7 mouse cellular contexts compared by ENCODE assay signal in the genomic region with DNA sequence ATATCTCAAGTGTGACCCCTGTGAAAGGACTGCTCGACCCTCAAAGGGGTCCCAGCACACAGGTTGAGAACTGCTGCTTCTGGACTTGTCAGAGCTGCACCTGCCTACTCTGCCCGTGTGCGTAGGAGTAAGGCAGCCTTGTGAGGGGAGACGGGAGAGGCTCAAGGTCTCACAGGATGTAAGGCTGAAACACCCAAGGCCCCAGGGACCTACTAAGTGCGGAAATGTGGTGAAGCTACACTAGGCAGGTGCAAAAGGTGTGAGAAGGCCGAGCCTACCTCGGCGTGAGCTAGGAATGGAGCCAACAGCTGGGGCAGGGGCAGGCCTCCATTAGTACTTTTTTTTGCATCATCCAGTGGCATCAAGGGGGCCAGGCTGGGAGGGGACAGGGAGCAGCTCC. TPM values are rescaled to one million over a fixed set of nuclear protein-coding genes. Genes with fewer than 3 reads are reported as not detected.
DNase-seq lines count a peak whose midpoint lies in the region; ATAC-seq and TF ChIP-seq lines count a peak whose summit lies in the region.

No protein-coding gene starts in this region.

- H3K27me3 ChIP-seq in C2C12 (ENCODE audit: control insufficient read depth, insufficient read depth, insufficient read length) = no peaks in the 10 kb centered on the region
- H3K27me3 ChIP-seq in G1E (ENCODE audit: insufficient read depth, low read length) = no peaks in the 10 kb centered on the region; the same call in 1 of the 2 replicates
- no peaks in the 10 kb centered on the region for H3K27me3 ChIP-seq in hindbrain, embryonic 15.5 days
- H3K27me3 ChIP-seq in midbrain, embryonic 14.5 days (ENCODE audit: control insufficient read depth, insufficient read depth, low read length) = no peaks in the 10 kb centered on the region

- H3K27ac ChIP-seq in hindbrain, embryonic 15.5 days (replicated peaks) = peak overlapping the region; percentile 57; the same call in 1 of the 2 replicates
- H3K27ac ChIP-seq in midbrain, embryonic 14.5 days (replicated peaks; ENCODE audit: low read depth, low read length) = no peak overlapping the region

- DNase-seq in G1E (ENCODE audit: low spot score) = no peak
- DNase-seq in midbrain, embryonic 14.5 days = no peak
- peak; percentile 43 to 62 for DNase-seq in thymus, postnatal 36 days
- DNase-seq in gastrocnemius, postnatal 36 days = no peak
- no peak for DNase-seq in kidney, adult 8-10 months

- TF ChIP-seq CTCF in C2C12 (IDR thresholded peaks at IDR 0.05; ENCODE audit: control insufficient read depth, insufficient read depth, insufficient read length) (no peak), G1E (IDR thresholded peaks at IDR 0.05; ENCODE audit: low read depth, low read length) (no peak)

- intact Hi-C loops in gastrocnemius, postnatal 36 days (cut with DNase I) = loop anchor here (2.0 kb wide), 1 partner anchor 22 kb away; no protein-coding TSS in a partner anchor

- peak overlapping the region; percentile 23 for H3ac ChIP-seq in C2C12 (ENCODE audit: control insufficient read depth, insufficient read length, low read depth)

- H3K36me3 ChIP-seq in C2C12 (ENCODE audit: control insufficient read depth, insufficient read depth) (peaks cover 31% of the 10 kb centered on the region), G1E (replicated peaks) (peaks cover 88% of the 10 kb centered on the region)
- peaks cover 27% of the 10 kb centered on the region for H3K36me3 ChIP-seq in hindbrain, embryonic 15.5 days
- H3K36me3 ChIP-seq in midbrain, embryonic 14.5 days (ENCODE audit: control insufficient read depth, insufficient read depth, low read length) = peaks cover 29% of the 10 kb centered on the region

- H3K79me2 ChIP-seq in C2C12 (ENCODE audit: control insufficient read depth, insufficient read depth) = peaks cover 16% of the 10 kb centered on the region

- peak overlapping the region; percentile 55 for H3K4me2 ChIP-seq in hindbrain, embryonic 15.5 days
- H3K4me2 ChIP-seq in midbrain, embryonic 14.5 days (ENCODE audit: low read length) = peak overlapping the region; percentile 53

- peaks cover 3% of the 10 kb centered on the region for H3K79me3 ChIP-seq in C2C12 (ENCODE audit: low read depth)

- 71% methylated on average over 8 of the region's 8 CpGs for WGBS in hindbrain, embryonic 15.5 days
- WGBS in midbrain, embryonic 14.5 days = 81% methylated on average over 8 of the region's 8 CpGs

- H3K4me1 ChIP-seq in G1E (ENCODE audit: insufficient read depth, low read depth, low read length) = peaks cover 78% of the 10 kb centered on the region
- H3K4me1 ChIP-seq in hindbrain, embryonic 15.5 days (replicated peaks) = peaks cover 10% of the 10 kb centered on the region
- H3K4me1 ChIP-seq in midbrain, embryonic 14.5 days (ENCODE audit: control insufficient read depth, insufficient read depth, low read length) = peaks cover 4% of the 10 kb centered on the region

- ATAC-seq in G1E (ENCODE audit: extremely low read depth, insufficient number of reproducible peaks, low FRiP score, poor library complexity, severe bottlenecking) = no peak
- ATAC-seq in hindbrain, embryonic 15.5 days (ENCODE audit: low FRiP score, low read depth) = no peak
- ATAC-seq in midbrain, embryonic 14.5 days (ENCODE audit: low FRiP score, low TSS enrichment) = no peak

- H3K9ac ChIP-seq in hindbrain, embryonic 15.5 days = no peak overlapping the region; the same call in 1 of the 2 replicates
- H3K9ac ChIP-seq in midbrain, embryonic 14.5 days (replicated peaks; ENCODE audit: low read length) = peak overlapping the region; percentile 29; the same call in 1 of the 2 replicates

- no peaks in the 10 kb centered on the region for H3K9me3 ChIP-seq in G1E (replicated peaks)
- no peaks in the 10 kb centered on the region for H3K9me3 ChIP-seq in hindbrain, embryonic 15.5 days
- H3K9me3 ChIP-seq in midbrain, embryonic 14.5 days (ENCODE audit: control insufficient read depth, low read length) = no peaks in the 10 kb centered on the region

- H3K4me3 ChIP-seq in C2C12 (ENCODE audit: insufficient read depth, poor library complexity, severe bottlenecking) = peak overlapping the region; percentile 43
- peak overlapping the region; percentile 76; the same call in 1 of the 2 replicates for H3K4me3 ChIP-seq in G1E (ENCODE audit: low read depth, low read length)
- H3K4me3 ChIP-seq in hindbrain, embryonic 15.5 days = peak overlapping the region; percentile 38; the same call in 1 of the 2 replicates
- no peak overlapping the region for H3K4me3 ChIP-seq in midbrain, embryonic 14.5 days (replicated peaks; ENCODE audit: low read depth, low read length)

TF ChIP-seq in C2C12, 6 proteins besides CTCF, POLR2A, EP300 and RAD21:
- TF ChIP-seq MAX (IDR thresholded peaks at IDR 0.05) (no peak), MYOG (IDR thresholded peaks at IDR 0.05; ENCODE audit: control insufficient read depth, extremely low read depth, insufficient read length) (no peak), FOSL1 (IDR thresholded peaks at IDR 0.05; ENCODE audit: insufficient read depth, low read length, poor library complexity, severe bottlenecking) (no peak)

RNA-seq across cellular contexts. Expression of a gene that starts 1.2 kb away (rescaled TPM):
- polyA plus RNA-seq in C2C12 (2012; fragmentation: generic; extraction: Trizol) (22.9 TPM), G1E (2012) (88.4 and 107 TPM in 2 replicates)
- total RNA-seq in G1E (2014; fragmentation: Nextera tagmentation) (14.9 and 33.7 TPM in 2 replicates), G1E (2017) (10.3 and 13.5 TPM in 2 replicates)
- polyA plus RNA-seq in hindbrain, embryonic 15.5 days (2015; fragmentation: Nextera tagmentation; extraction: Ambion mirVana) = 17.1 and 20.1 TPM in 2 replicates
- 8.1 and 11.5 TPM in 2 replicates for polyA plus RNA-seq in midbrain, embryonic 14.5 days (2014; fragmentation: Nextera tagmentation; extraction: Ambion mirVana)
- total RNA-seq in gastrocnemius, postnatal 36 days (2021) = 1 to 10 TPM; 6.9 to 9.5 TPM

RNA-seq across cellular contexts. Expression of a gene that starts 25.0 kb away (rescaled TPM):
- polyA plus RNA-seq in C2C12 (2012; fragmentation: generic; extraction: Trizol) = 56.5 TPM
- 43.2 and 60.7 TPM in 2 replicates for total RNA-seq in G1E (2014; fragmentation: Nextera tagmentation)
- 33.0 and 37.9 TPM in 2 replicates for total RNA-seq in G1E (2017)
- polyA plus RNA-seq in G1E (2012) = 77.0 and 108 TPM in 2 replicates
- 34.4 and 37.8 TPM in 2 replicates for polyA plus RNA-seq in hindbrain, embryonic 15.5 days (2015; fragmentation: Nextera tagmentation; extraction: Ambion mirVana)
- polyA plus RNA-seq in midbrain, embryonic 14.5 days (2014; fragmentation: Nextera tagmentation; extraction: Ambion mirVana) = 30.0 and 30.2 TPM in 2 replicates
- total RNA-seq in gastrocnemius, postnatal 36 days (2021) = 10 to 100 TPM; 12.4 to 14.9 TPM

RNA-seq across cellular contexts. Expression of a gene that starts 26.2 kb away (rescaled TPM):
- polyA plus RNA-seq in C2C12 (2012; fragmentation: generic; extraction: Trizol) (24.2 TPM), G1E (2012) (145 and 163 TPM in 2 replicates)
- total RNA-seq in G1E (2014; fragmentation: Nextera tagmentation) (18.3 and 23.3 TPM in 2 replicates), G1E (2017) (22.2 and 22.8 TPM in 2 replicates)
- polyA plus RNA-seq in hindbrain, embryonic 15.5 days (2015; fragmentation: Nextera tagmentation; extraction: Ambion mirVana) = 12.3 and 13.4 TPM in 2 replicates
- polyA plus RNA-seq in midbrain, embryonic 14.5 days (2014; fragmentation: Nextera tagmentation; extraction: Ambion mirVana) = 6.8 and 12.1 TPM in 2 replicates
- 10 to 100 TPM; 10.8 to 11.3 TPM for total RNA-seq in gastrocnemius, postnatal 36 days (2021)

RNA-seq across cellular contexts. Expression of a gene that starts 26.4 kb away (rescaled TPM):
- polyA plus RNA-seq in C2C12 (2012; fragmentation: generic; extraction: Trizol) (28.0 TPM), G1E (2012) (178 and 200 TPM in 2 replicates)
- total RNA-seq in G1E (2014; fragmentation: Nextera tagmentation) (50.7 and 51.0 TPM in 2 replicates), G1E (2017) (13.6 and 16.1 TPM in 2 replicates)
- polyA plus RNA-seq in hindbrain, embryonic 15.5 days (2015; fragmentation: Nextera tagmentation; extraction: Ambion mirVana) = 23.9 and 26.7 TPM in 2 replicates
- polyA plus RNA-seq in midbrain, embryonic 14.5 days (2014; fragmentation: Nextera tagmentation; extraction: Ambion mirVana) = 33.6 and 34.4 TPM in 2 replicates
- 10 to 100 TPM; 12.2 to 15.2 TPM for total RNA-seq in gastrocnemius, postnatal 36 days (2021)

RNA-seq across cellular contexts. Expression of a gene that starts 41.9 kb away (rescaled TPM):
- 0.19 TPM for polyA plus RNA-seq in C2C12 (2012; fragmentation: generic; extraction: Trizol)
- not detected in 2 replicates for total RNA-seq in G1E (2014; fragmentation: Nextera tagmentation)
- not detected in 2 replicates for total RNA-seq in G1E (2017)
- polyA plus RNA-seq in G1E (2012) = 0.07 and 0.10 TPM in 2 replicates
- polyA plus RNA-seq in hindbrain, embryonic 15.5 days (2015; fragmentation: Nextera tagmentation; extraction: Ambion mirVana) = 0.14 and 0.30 TPM in 2 replicates
- polyA plus RNA-seq in midbrain, embryonic 14.5 days (2014; fragmentation: Nextera tagmentation; extraction: Ambion mirVana) = 0.21 and 0.28 TPM in 2 replicates
- not detected for total RNA-seq in gastrocnemius, postnatal 36 days (2021)

Comparison
In these comparisons a context has a peak if more than half of its experiments do, and no peak if none do; other contexts are left out.
1. DNase-seq: peak in thymus, postnatal 36 days (2 of 2); none in G1E (single experiment), midbrain, embryonic 14.5 days (single experiment), gastrocnemius, postnatal 36 days (0 of 2) and kidney, adult 8-10 months (0 of 2).